Mouse (Mus musculus): Measurements from ENCODE around the gene Ndufaf3. TPM values are rescaled to one million over a fixed set of nuclear protein-coding genes. Genes with fewer than 3 reads are reported as not detected.

Ndufaf3 gene
- polyA plus RNA-seq, 1 experiment from 2014 or later, result 57.0 TPM

DNA sequence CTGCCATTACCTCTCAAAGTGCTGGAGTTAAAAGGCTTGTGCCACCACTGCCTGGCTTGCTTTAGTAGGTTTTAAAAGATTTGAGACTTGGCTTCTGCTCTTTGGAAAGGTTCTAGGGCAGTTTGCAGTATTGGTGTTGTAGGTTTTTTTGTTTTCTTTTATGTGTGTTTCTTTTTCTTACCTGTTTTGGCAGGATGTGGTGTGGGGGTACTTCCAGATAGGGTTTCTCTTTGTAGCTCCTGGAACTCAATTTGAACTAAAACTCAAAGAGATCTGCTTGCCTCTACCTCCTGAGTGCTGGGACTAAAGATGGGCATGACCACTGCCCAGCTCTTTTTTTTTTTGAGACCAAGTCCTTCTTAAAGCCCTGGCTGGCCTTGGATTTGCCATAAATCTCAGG is 26.4 kb downstream of the Ndufaf3 start:
- no peaks in the 10 kb centered on the region for H3K27me3 ChIP-seq
- no peak overlapping the region for H3K4me3 ChIP-seq
- no peak overlapping the region for H3K9ac ChIP-seq
- no peaks in the 10 kb centered on the region for H3K4me1 ChIP-seq
- ATAC-seq (ENCODE audit: low FRiP score), result no peak
- peaks cover 84% of the 10 kb centered on the region for H3K36me3 ChIP-seq
- H3K4me2 ChIP-seq (replicated peaks), result no peak overlapping the region
- H3K27ac ChIP-seq, result no peak overlapping the region
- H3K9me3 ChIP-seq (replicated peaks), result no peaks in the 10 kb centered on the region

- no peak for ATAC-seq (ENCODE audit: low FRiP score)
- H3K9ac ChIP-seq, result no peak overlapping the region
- 95% methylated on average over 1 of the region's 1 CpGs for WGBS
- H3K36me3 ChIP-seq, result peaks cover 79% of the 10 kb centered on the region
- no peaks in the 10 kb centered on the region for H3K4me1 ChIP-seq
- H3K4me3 ChIP-seq, result no peak overlapping the region
- H3K4me2 ChIP-seq (replicated peaks), result no peak overlapping the region
- no peak overlapping the region for H3K27ac ChIP-seq
- no peaks in the 10 kb centered on the region for H3K27me3 ChIP-seq
- no peaks in the 10 kb centered on the region for H3K9me3 ChIP-seq (replicated peaks)
Observed at GRCm38 (mm10) chr9:108531496-108531895, 35.7 kb downstream of the Ndufaf3 start.

GRCm38 (mm10) chr9:108530954-108531353 is 36.3 kb downstream of the Ndufaf3 start:
- ATAC-seq (ENCODE audit: low FRiP score), result no peak
- H3K27me3 ChIP-seq, result no peaks in the 10 kb centered on the region
- H3K9me3 ChIP-seq (replicated peaks), result no peaks in the 10 kb centered on the region
- H3K27ac ChIP-seq, result no peak overlapping the region
- H3K4me3 ChIP-seq, result no peak overlapping the region
- H3K36me3 ChIP-seq, result peaks cover 73% of the 10 kb centered on the region
- no peak overlapping the region for H3K9ac ChIP-seq
- 83% methylated on average over 1 of the region's 1 CpGs for WGBS
- H3K4me2 ChIP-seq (replicated peaks), result no peak overlapping the region
- no peaks in the 10 kb centered on the region for H3K4me1 ChIP-seq

DNA sequence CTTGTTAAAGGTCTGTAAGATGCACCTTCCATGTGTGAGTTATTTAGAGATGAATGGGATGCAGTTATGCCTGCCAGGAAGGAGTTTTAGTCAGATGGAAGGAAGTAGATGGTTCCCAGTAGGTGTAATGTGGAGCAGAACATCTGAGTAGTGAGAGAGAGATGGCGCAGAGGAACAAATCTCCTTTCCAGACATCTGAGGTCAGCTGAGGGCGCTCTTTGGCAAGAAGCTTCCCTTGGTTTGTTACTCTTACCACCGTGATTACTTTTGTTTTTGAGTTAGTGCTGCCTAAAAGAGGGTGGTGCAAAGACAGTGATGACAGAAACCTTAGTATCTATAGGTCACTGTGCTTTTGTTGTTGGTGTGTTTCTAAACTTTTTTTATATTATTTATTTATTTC is 41.8 kb downstream of the Ndufaf3 start:
- 88% methylated on average over 3 of the region's 3 CpGs for WGBS
- Histone ChIP-seq H3K27ac (no peak overlapping the region), H3K4me2 (replicated peaks) (no peak overlapping the region), H3K9me3 (replicated peaks) (no peaks in the 10 kb centered on the region), H3K9ac (no peak overlapping the region), H3K36me3 (peaks cover 29% of the 10 kb centered on the region), H3K27me3 (no peaks in the 10 kb centered on the region), H3K4me3 (no peak overlapping the region), H3K4me1 (no peaks in the 10 kb centered on the region)
- no peak for ATAC-seq (ENCODE audit: low FRiP score)

DNA sequence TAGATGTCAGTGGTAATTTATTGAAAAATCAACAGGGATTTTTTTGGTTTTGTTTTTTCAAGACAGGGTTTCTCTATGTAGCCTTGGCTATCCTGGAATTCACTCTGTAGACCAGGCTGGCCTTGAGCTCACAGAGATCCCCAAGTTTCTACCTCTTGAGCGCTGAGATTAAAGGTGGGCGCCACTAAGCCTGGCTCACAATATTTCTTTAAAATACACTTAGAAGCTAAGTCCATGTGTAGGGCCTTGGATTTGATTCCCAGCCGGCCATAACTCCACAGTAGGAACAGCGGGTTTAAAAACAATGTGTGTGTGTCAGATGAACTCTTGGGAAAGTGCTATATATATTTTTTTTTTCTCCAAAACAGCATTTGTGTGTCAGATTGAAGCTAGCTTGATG is 43.9 kb downstream of the Ndufaf3 start:
- peaks cover 14% of the 10 kb centered on the region for H3K4me1 ChIP-seq
- H3K9ac ChIP-seq, result no peak overlapping the region
- no peak overlapping the region for H3K4me2 ChIP-seq (replicated peaks)
- 97% methylated on average over 4 of the region's 4 CpGs for WGBS
- no peaks in the 10 kb centered on the region for H3K9me3 ChIP-seq (replicated peaks)
- peaks cover 8% of the 10 kb centered on the region; the same call in 1 of the 2 replicates for H3K36me3 ChIP-seq
- no peak overlapping the region for H3K27ac ChIP-seq
- H3K27me3 ChIP-seq, result no peaks in the 10 kb centered on the region
- ATAC-seq (ENCODE audit: low FRiP score), result no peak
- H3K4me3 ChIP-seq, result no peak overlapping the region

GRCm38 (mm10) chr9:108521604-108522003 is 45.6 kb downstream of the Ndufaf3 start:
- ATAC-seq (ENCODE audit: low FRiP score), result no peak
- no peak overlapping the region for H3K9ac ChIP-seq
- no peak overlapping the region for H3K4me3 ChIP-seq
- peaks cover 6% of the 10 kb centered on the region; the same call in 1 of the 2 replicates for H3K36me3 ChIP-seq
- no peak overlapping the region for H3K27ac ChIP-seq
- no peak overlapping the region for H3K4me2 ChIP-seq (replicated peaks)
- WGBS, result 94% methylated on average over 2 of the region's 2 CpGs
- peaks cover 14% of the 10 kb centered on the region for H3K4me1 ChIP-seq
- no peaks in the 10 kb centered on the region for H3K27me3 ChIP-seq
- no peaks in the 10 kb centered on the region for H3K9me3 ChIP-seq (replicated peaks)

- 1% methylated on average over 13 of the region's 13 CpGs for WGBS
- ATAC-seq (ENCODE audit: low FRiP score), result no peak
- H3K4me3 ChIP-seq, result peak overlapping the region; percentile 67
Observed at GRCm38 (mm10) chr9:108517931-108518332, 49.3 kb downstream of the Ndufaf3 start.

DNA sequence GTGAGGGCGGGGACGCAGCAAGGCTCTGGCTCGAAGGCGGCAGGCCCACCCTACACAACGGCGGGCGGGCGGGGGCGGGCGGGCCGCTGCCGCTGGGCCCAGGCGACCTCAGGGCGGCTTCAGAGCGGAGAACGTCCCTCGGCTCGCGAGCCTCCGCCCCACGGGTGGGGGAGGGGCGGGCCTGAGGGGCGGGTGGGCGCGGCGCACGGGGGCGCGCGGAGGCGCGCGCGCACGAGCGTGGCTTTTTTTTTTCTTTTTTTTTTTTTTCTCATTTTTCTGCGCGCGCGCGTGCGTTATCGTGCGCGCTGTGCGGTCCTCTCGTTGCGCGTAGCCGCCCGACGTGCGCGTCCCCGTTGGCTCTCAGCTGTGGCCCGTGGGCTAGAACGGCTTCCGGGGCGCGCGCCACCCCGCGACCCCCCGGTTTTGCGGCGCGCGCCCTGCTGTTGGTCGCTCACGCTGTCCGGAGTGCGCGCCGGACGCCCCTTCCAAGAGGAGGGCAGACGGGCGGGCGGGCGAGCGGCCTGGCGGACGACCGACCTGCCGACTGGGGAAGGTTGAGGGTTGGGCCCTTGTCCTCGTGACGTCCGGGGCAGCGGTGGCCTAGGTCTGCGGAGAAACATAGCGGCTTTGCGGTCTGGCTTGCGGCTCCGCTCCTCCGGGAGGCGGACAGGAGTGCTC is 49.8 kb downstream of the Ndufaf3 start:
- 0% methylated on average over 74 of the region's 95 CpGs for WGBS
- ATAC-seq (ENCODE audit: low FRiP score), result peak; percentile 85
- H3K4me2 ChIP-seq (replicated peaks), result peak overlapping the region; percentile 71
- H3K9ac ChIP-seq, result peak overlapping the region; percentile 96
- H3K36me3 ChIP-seq, result peaks cover 31% of the 10 kb centered on the region
- peaks cover 23% of the 10 kb centered on the region for H3K4me1 ChIP-seq
- H3K27ac ChIP-seq, result peak overlapping the region; percentile 99
- H3K4me3 ChIP-seq, result peak overlapping the region; percentile 67
- no peaks in the 10 kb centered on the region for H3K9me3 ChIP-seq (replicated peaks)
- no peaks in the 10 kb centered on the region for H3K27me3 ChIP-seq

More at GRCm38 (mm10) chr9:108517931-108518332, 49.3 kb downstream of the Ndufaf3 start:
- Histone ChIP-seq H3K27me3 (no peaks in the 10 kb centered on the region), H3K27ac (peak overlapping the region; percentile 99), H3K9me3 (replicated peaks) (no peaks in the 10 kb centered on the region), H3K9ac (peak overlapping the region; percentile 96), H3K4me2 (replicated peaks) (peak overlapping the region; percentile 71), H3K4me1 (peaks cover 23% of the 10 kb centered on the region), H3K36me3 (peaks cover 26% of the 10 kb centered on the region)

GRCm38 (mm10) chr9:108516380-108517251 is 50.6 kb downstream of the Ndufaf3 start, which contains the start of gene Qrich1:
Gene Qrich1 (plus strand): TSS chr9:108516806.
- Histone ChIP-seq H3K27me3 (no peaks in the 10 kb centered on the region), H3K36me3 (peaks cover 39% of the 10 kb centered on the region), H3K9ac (peak within 1 kb of the TSS; percentile 96), H3K4me1 (peaks cover 23% of the 10 kb centered on the region), H3K4me3 (peak within 1 kb of the TSS; percentile 67), H3K27ac (peak within 1 kb of the TSS; percentile 99), H3K9me3 (replicated peaks) (no peaks in the 10 kb centered on the region), H3K4me2 (replicated peaks) (peak within 1 kb of the TSS; percentile 71)
- under 1% methylated on average over 55 of the region's 55 CpGs for WGBS
- ATAC-seq (ENCODE audit: low FRiP score), result peak; percentile 96

MicroRNA genes within 50 kb of the gene (microRNA counts, 519-probe panel; counts per million panel counts)
- microRNA mmu-miR-191 (4,358 counts per million, percentile 85 among the panel's probes with 10 or more counts), microRNA mmu-miR-425 (4,026 counts per million, percentile 82 among the panel's probes with 10 or more counts)

Small RNA genes within 50 kb of the gene (microRNA-seq; reads per million reads assigned to microRNA genes)
- gene Gm24083, result not detected
- not detected for gene Mir191
- 2,062 reads per million, percentile 82 among the genes with 10 or more reads in this experiment for gene Mir425

Other genes starting within 250 kb of the Ndufaf3 start
- gene Gpx1, start 228.5 kb downstream of the Ndufaf3 start, polyA plus RNA-seq (2016; fragmentation: Nextera tagmentation; extraction: Ambion mirVana), result 647 and 730 TPM in 2 replicates
- 133 and 137 TPM in 2 replicates for gene Usp4, start 219.6 kb downstream of the Ndufaf3 start, polyA plus RNA-seq (2016; fragmentation: Nextera tagmentation; extraction: Ambion mirVana)
- gene 1700102P08Rik, start 174.6 kb downstream of the Ndufaf3 start, polyA plus RNA-seq (2016; fragmentation: Nextera tagmentation; extraction: Ambion mirVana), result 1.7 and 2.5 TPM in 2 replicates
- gene Ccdc36, start 138.9 kb downstream of the Ndufaf3 start, polyA plus RNA-seq (2016; fragmentation: Nextera tagmentation; extraction: Ambion mirVana), result 1.2 and 1.3 TPM in 2 replicates
- not detected in 2 replicates for gene BC048562, start 131.0 kb downstream of the Ndufaf3 start, polyA plus RNA-seq (2016; fragmentation: Nextera tagmentation; extraction: Ambion mirVana)
- gene Ccdc71, start 106.9 kb downstream of the Ndufaf3 start, polyA plus RNA-seq (2016; fragmentation: Nextera tagmentation; extraction: Ambion mirVana), result 47.2 and 49.7 TPM in 2 replicates
- gene Klhdc8b, start 105.9 kb downstream of the Ndufaf3 start, polyA plus RNA-seq (2016; fragmentation: Nextera tagmentation; extraction: Ambion mirVana), result 57.7 and 57.9 TPM in 2 replicates
- gene Lamb2, start 87.7 kb downstream of the Ndufaf3 start, polyA plus RNA-seq (2016; fragmentation: Nextera tagmentation; extraction: Ambion mirVana), result 44.1 and 44.8 TPM in 2 replicates
- gene Usp19, start 76.8 kb downstream of the Ndufaf3 start, polyA plus RNA-seq (2016; fragmentation: Nextera tagmentation; extraction: Ambion mirVana), result 107 and 112 TPM in 2 replicates
- 82.9 and 94.0 TPM in 2 replicates for gene Qars, start 59.7 kb downstream of the Ndufaf3 start, polyA plus RNA-seq (2016; fragmentation: Nextera tagmentation; extraction: Ambion mirVana)
- 162 and 171 TPM in 2 replicates for gene Qrich1, start 50.6 kb downstream of the Ndufaf3 start, polyA plus RNA-seq (2016; fragmentation: Nextera tagmentation; extraction: Ambion mirVana)
- gene Impdh2, start 7.1 kb downstream of the Ndufaf3 start, polyA plus RNA-seq (2016; fragmentation: Nextera tagmentation; extraction: Ambion mirVana), result 128 and 131 TPM in 2 replicates
- 232 and 248 TPM in 2 replicates for gene Dalrd3, start 2.5 kb upstream of the Ndufaf3 start, polyA plus RNA-seq (2016; fragmentation: Nextera tagmentation; extraction: Ambion mirVana)
- 290 and 293 TPM in 2 replicates for gene Wdr6, start 11.3 kb upstream of the Ndufaf3 start, polyA plus RNA-seq (2016; fragmentation: Nextera tagmentation; extraction: Ambion mirVana)
- gene P4htm, start 30.2 kb upstream of the Ndufaf3 start, polyA plus RNA-seq (2016; fragmentation: Nextera tagmentation; extraction: Ambion mirVana), result 19.0 and 19.9 TPM in 2 replicates
- gene Arih2, start 82.0 kb upstream of the Ndufaf3 start, polyA plus RNA-seq (2016; fragmentation: Nextera tagmentation; extraction: Ambion mirVana), result 50.4 and 54.8 TPM in 2 replicates
- 40.0 and 41.4 TPM in 2 replicates for gene Slc25a20, start 94.7 kb upstream of the Ndufaf3 start, polyA plus RNA-seq (2016; fragmentation: Nextera tagmentation; extraction: Ambion mirVana)
- gene Prkar2a, start 121.9 kb upstream of the Ndufaf3 start, polyA plus RNA-seq (2016; fragmentation: Nextera tagmentation; extraction: Ambion mirVana), result 59.3 and 63.8 TPM in 2 replicates
- gene Ip6k2, start 216.4 kb upstream of the Ndufaf3 start, polyA plus RNA-seq (2016; fragmentation: Nextera tagmentation; extraction: Ambion mirVana), result 140 and 154 TPM in 2 replicates
- 20.2 and 23.3 TPM in 2 replicates for gene Nckipsd, start 240.9 kb upstream of the Ndufaf3 start, polyA plus RNA-seq (2016; fragmentation: Nextera tagmentation; extraction: Ambion mirVana)